In genomic region chr6:30346737-30347136, GRCm38 (mm10) we compare ENCODE assay signal across 13 mouse cellular contexts. TPM values are rescaled to one million over a fixed set of nuclear protein-coding genes. Genes with fewer than 3 reads are reported as not detected.
DNase-seq lines count a peak whose midpoint lies in the region; ATAC-seq and TF ChIP-seq lines count a peak whose summit lies in the region.
"Had no signal": no experiment of that assay in that cellular context is flagged by ENCODE, and none has a peak within 500 bp of the region (broad histone marks: within the 10 kb centered on the region; RNA-seq: fewer than 3 reads in every experiment).

No protein-coding gene starts in this region.

- no peak overlapping the region for H3K27ac ChIP-seq in midbrain, postnatal 0 days (ENCODE audit: low read depth, low read length)
- H3K27ac ChIP-seq in midbrain, embryonic 15.5 days = no peak overlapping the region
- H3K27ac ChIP-seq: heart, embryonic 15.5 days; layer of hippocampus, adult 2 months; stomach, embryonic 15.5 days had no signal

- H3K9ac ChIP-seq in midbrain, postnatal 0 days (replicated peaks; ENCODE audit: low read length, poor library complexity, severe bottlenecking) = no peak overlapping the region
- no peak overlapping the region for H3K9ac ChIP-seq in midbrain, embryonic 15.5 days
- H3K9ac ChIP-seq: heart, embryonic 15.5 days; stomach, embryonic 15.5 days had no signal

- ATAC-seq in midbrain, postnatal 0 days (ENCODE audit: low FRiP score) = no peak
- ATAC-seq in midbrain, embryonic 15.5 days (replicated peaks) = no peak
- ATAC-seq in common myeloid progenitor, adult 5-6 weeks (replicated peaks; ENCODE audit: low read depth, poor library complexity, severe bottlenecking) = peak; percentile 39; the same call in 1 of the 2 replicates
- peak; percentile 52; the same call in 1 of the 2 replicates for ATAC-seq in megakaryocyte-erythroid progenitor cell, adult 5-6 weeks (replicated peaks; ENCODE audit: low FRiP score, low TSS enrichment, poor library complexity, severe bottlenecking)

- H3K36me3 ChIP-seq in midbrain, postnatal 0 days (ENCODE audit: insufficient read depth, low read length) = no peaks in the 10 kb centered on the region
- H3K36me3 ChIP-seq in midbrain, embryonic 15.5 days (replicated peaks) = no peaks in the 10 kb centered on the region
- H3K36me3 ChIP-seq: heart, embryonic 15.5 days; stomach, embryonic 15.5 days had no signal

- no peak overlapping the region for H3K4me2 ChIP-seq in midbrain, postnatal 0 days (ENCODE audit: low read depth, low read length, poor library complexity, severe bottlenecking)
- no peak overlapping the region for H3K4me2 ChIP-seq in midbrain, embryonic 15.5 days
- H3K4me2 ChIP-seq: heart, embryonic 15.5 days; stomach, embryonic 15.5 days had no signal

- WGBS in midbrain, postnatal 0 days = 66% methylated on average over 6 of the region's 6 CpGs
- 74% methylated on average over 6 of the region's 6 CpGs for WGBS in midbrain, embryonic 15.5 days

- H3K9me3 ChIP-seq in midbrain, postnatal 0 days (ENCODE audit: low read length) = no peaks in the 10 kb centered on the region
- no peaks in the 10 kb centered on the region for H3K9me3 ChIP-seq in midbrain, embryonic 15.5 days
- H3K9me3 ChIP-seq: heart, embryonic 15.5 days; stomach, embryonic 15.5 days had no signal

- no peaks in the 10 kb centered on the region for H3K27me3 ChIP-seq in midbrain, postnatal 0 days (ENCODE audit: insufficient read depth, low read length)
- H3K27me3 ChIP-seq in midbrain, embryonic 15.5 days (replicated peaks) = no peaks in the 10 kb centered on the region
- H3K27me3 ChIP-seq: heart, embryonic 15.5 days; stomach, embryonic 15.5 days had no signal

- peak; percentile 65 to 78 for DNase-seq in adrenal gland, adult (ENCODE audit: inconsistent age in 2 of 2, low spot score in 1 of 2)
- no peak for DNase-seq in adrenal gland, postnatal 4 days (ENCODE audit: low spot score in 2 of 2)
- DNase-seq in midbrain, postnatal 0 days (ENCODE audit: low spot score) = peak; percentile 29
- DNase-seq in spleen, adult 12 weeks (ENCODE audit: low spot score) = no peak
- no peak for DNase-seq in thymus, postnatal 25 days
- DNase-seq: kidney, adult 2 months; left cerebral cortex, postnatal 4 days had no signal

- no peak for TF ChIP-seq CTCF in midbrain, postnatal 0 days (IDR thresholded peaks at IDR 0.05)

- no peak overlapping the region for H3K4me3 ChIP-seq in midbrain, postnatal 0 days (ENCODE audit: low read depth, low read length)
- no peak overlapping the region for H3K4me3 ChIP-seq in midbrain, embryonic 15.5 days
- H3K4me3 ChIP-seq: heart, embryonic 15.5 days; layer of hippocampus, adult 2 months; stomach, embryonic 15.5 days had no signal

- no peaks in the 10 kb centered on the region for H3K4me1 ChIP-seq in midbrain, postnatal 0 days (ENCODE audit: insufficient read depth, low read length)
- H3K4me1 ChIP-seq in midbrain, embryonic 15.5 days = no peaks in the 10 kb centered on the region
- H3K4me1 ChIP-seq: heart, embryonic 15.5 days; stomach, embryonic 15.5 days had no signal

RNA-seq across cellular contexts. Expression of gene Ube2h, which starts 42.4 kb away (rescaled TPM):
- 100 to 1,000 TPM; 108 to 113 TPM for total RNA-seq in adrenal gland, postnatal 4 days (2021)
- total RNA-seq in midbrain, postnatal 0 days (2014; rRNA removed) = 47.8 and 57.0 TPM in 2 replicates
- 40.0 and 43.1 TPM in 2 replicates for polyA plus RNA-seq in midbrain, postnatal 0 days (2015; fragmentation: Nextera tagmentation; extraction: Ambion mirVana)
- 60.3 and 65.2 TPM in 2 replicates for polyA plus RNA-seq in midbrain, embryonic 15.5 days (2015; fragmentation: Nextera tagmentation; extraction: Ambion mirVana)
- total RNA-seq in common myeloid progenitor, adult 5-6 weeks (2017) = 11.2 and 14.1 TPM in 2 replicates
- total RNA-seq in megakaryocyte-erythroid progenitor cell, adult 5-6 weeks (2014; fragmentation: Nextera tagmentation) = 6.0 and 8.5 TPM in 2 replicates
- 8.7 and 8.9 TPM in 2 replicates for total RNA-seq in megakaryocyte-erythroid progenitor cell, adult 5-6 weeks (2017)

RNA-seq across cellular contexts. Expression of gene Zc3hc1, which starts 44.1 kb away (rescaled TPM):
- 10 to 100 TPM; 31.9 to 32.8 TPM for total RNA-seq in adrenal gland, postnatal 4 days (2021)
- 43.2 and 53.9 TPM in 2 replicates for total RNA-seq in midbrain, postnatal 0 days (2014; rRNA removed)
- 61.9 and 63.3 TPM in 2 replicates for polyA plus RNA-seq in midbrain, postnatal 0 days (2015; fragmentation: Nextera tagmentation; extraction: Ambion mirVana)
- 68.6 and 70.8 TPM in 2 replicates for polyA plus RNA-seq in midbrain, embryonic 15.5 days (2015; fragmentation: Nextera tagmentation; extraction: Ambion mirVana)
- total RNA-seq in common myeloid progenitor, adult 5-6 weeks (2017) = 44.0 and 45.2 TPM in 2 replicates
- total RNA-seq in megakaryocyte-erythroid progenitor cell, adult 5-6 weeks (2014; fragmentation: Nextera tagmentation) = 28.3 and 46.1 TPM in 2 replicates
- total RNA-seq in megakaryocyte-erythroid progenitor cell, adult 5-6 weeks (2017) = 41.6 and 50.0 TPM in 2 replicates

RNA-seq across cellular contexts. Expression of gene Klhdc10, which starts 54.9 kb away (rescaled TPM):
- total RNA-seq in adrenal gland, postnatal 4 days (2021) = 10 to 100 TPM; 97.5 to 98.1 TPM
- 116 and 139 TPM in 2 replicates for total RNA-seq in midbrain, postnatal 0 days (2014; rRNA removed)
- 23.8 and 28.5 TPM in 2 replicates for polyA plus RNA-seq in midbrain, postnatal 0 days (2015; fragmentation: Nextera tagmentation; extraction: Ambion mirVana)
- polyA plus RNA-seq in midbrain, embryonic 15.5 days (2015; fragmentation: Nextera tagmentation; extraction: Ambion mirVana) = 42.3 and 44.7 TPM in 2 replicates
- total RNA-seq in common myeloid progenitor, adult 5-6 weeks (2017) = 40.2 and 43.4 TPM in 2 replicates
- 27.3 and 29.0 TPM in 2 replicates for total RNA-seq in megakaryocyte-erythroid progenitor cell, adult 5-6 weeks (2014; fragmentation: Nextera tagmentation)
- total RNA-seq in megakaryocyte-erythroid progenitor cell, adult 5-6 weeks (2017) = 45.0 and 48.6 TPM in 2 replicates

Comparison
In these comparisons a context has a peak if more than half of its experiments do, and no peak if none do; other contexts are left out.
1. DNase-seq: peak in adrenal gland, adult (2 of 2) and midbrain, postnatal 0 days (single experiment); none in adrenal gland, postnatal 4 days (0 of 2), spleen, adult 12 weeks (single experiment) and thymus, postnatal 25 days (single experiment).
2. ATAC-seq: peak in common myeloid progenitor, adult 5-6 weeks (single experiment) and megakaryocyte-erythroid progenitor cell, adult 5-6 weeks (single experiment); none in midbrain, postnatal 0 days (single experiment) and midbrain, embryonic 15.5 days (single experiment).